Mouse (Mus musculus) right cerebral cortex, postnatal 36 days (tissue): ENCODE measurements around the gene Nudt6.

Experiments used
- DNase-seq, 2 experiments: peaks; one replicate each; pipeline ENCODE4 v3.0.0; 2022; ENCODE audit warnings: low spot score in 2 of 2, mixed read lengths in 1 of 2

The Nudt6 gene

DNA sequence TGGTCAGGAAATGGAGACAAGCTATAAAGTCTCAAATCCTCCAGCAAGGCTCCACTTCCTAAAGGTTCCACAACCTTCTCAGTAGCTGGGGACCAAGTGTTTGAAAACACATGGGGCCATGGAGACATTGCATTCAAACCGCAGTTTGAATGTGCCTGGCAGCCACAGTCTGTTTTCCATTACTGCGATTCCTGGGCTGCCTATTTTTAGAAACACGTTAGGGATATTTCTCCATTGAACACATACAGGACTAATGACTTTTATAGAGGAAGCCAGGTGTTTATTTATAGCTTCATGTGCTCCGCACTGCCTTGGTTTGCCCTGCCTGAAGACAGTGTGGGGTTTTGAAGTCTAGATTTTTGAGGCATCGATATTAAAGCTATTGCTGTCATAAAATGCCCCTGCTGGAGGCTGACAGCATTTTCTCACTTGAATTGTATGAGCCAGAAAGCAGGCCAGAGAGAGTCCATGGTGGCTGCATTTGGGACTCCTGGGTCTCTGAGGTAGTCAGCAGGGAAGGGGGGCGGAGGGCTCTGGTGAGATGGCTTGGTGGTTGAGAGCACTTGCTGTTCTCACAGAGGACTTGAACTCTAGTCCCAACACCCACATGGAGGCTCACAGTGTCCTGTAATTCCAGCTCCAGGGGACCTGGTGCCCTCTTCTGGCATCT lies 36.8 kb downstream of the Nudt6 start:
- DNase-seq: no peak

DNA sequence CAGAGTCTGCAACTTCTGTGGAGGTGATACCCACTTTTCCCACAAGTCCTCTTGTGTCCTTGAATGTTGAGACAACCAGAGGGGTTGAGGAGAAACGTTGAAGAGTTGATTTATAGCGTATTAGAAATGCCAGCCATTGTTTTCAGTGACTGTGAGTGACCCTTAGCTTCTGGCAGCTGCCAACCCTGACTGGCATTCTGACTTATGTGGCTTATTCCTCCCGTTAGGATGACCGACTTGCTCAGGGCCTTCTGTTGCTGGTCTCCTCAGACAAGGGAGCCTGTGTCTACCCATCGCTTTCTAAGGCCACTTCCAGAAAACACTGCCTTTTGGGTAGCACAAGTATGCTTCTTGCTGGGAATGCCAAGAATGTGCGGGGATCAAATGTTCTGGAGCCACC lies 38.6 kb downstream of the Nudt6 start:
- no peak for DNase-seq

DNA sequence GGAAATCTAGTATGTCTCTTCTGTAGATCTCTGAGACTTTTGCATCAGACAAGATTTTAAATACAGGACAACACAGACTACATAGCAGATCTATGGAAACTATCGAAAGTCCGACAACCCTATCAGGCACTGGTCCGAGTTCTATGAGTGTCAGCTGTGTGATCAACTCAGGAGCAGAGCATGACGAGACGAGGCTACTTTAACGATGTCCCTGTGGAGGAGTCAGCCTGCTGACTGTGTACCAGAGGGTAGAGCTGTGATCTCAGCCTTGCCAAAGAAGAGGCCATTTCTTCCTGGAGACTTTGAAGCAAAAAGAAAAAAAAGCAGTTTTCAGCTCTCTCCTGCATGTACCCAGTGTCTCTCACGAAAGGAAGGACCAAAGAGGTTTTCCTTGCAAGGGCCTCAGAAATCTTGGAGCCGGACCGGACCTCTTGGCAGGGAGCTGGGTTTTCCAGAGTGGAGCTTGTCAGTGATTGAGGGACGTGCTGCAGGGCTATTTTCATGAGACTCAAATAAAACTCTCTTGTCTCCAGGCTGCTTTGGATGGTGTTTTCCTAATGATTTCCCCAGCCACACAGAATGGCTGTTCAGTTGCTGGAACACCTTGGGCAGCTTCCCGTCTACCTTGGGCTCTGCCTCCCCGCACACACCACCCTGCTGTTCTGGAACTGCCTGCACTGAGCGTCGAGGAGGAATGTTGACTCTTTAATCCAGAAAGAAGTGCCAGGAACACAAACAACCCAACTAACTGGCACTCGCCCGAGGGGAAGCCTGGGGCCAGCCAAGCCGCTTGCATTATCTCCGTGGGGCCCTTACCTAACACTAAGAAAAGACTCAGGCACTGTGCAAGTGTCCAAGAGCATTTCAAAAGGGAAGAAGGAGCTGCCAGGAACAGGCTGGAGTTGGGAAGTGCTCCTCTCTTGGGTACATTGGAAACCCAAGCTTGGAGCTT lies 39.8 kb downstream of the Nudt6 start:
- peak in 1 of 2 experiments; percentile 7 for DNase-seq

DNA sequence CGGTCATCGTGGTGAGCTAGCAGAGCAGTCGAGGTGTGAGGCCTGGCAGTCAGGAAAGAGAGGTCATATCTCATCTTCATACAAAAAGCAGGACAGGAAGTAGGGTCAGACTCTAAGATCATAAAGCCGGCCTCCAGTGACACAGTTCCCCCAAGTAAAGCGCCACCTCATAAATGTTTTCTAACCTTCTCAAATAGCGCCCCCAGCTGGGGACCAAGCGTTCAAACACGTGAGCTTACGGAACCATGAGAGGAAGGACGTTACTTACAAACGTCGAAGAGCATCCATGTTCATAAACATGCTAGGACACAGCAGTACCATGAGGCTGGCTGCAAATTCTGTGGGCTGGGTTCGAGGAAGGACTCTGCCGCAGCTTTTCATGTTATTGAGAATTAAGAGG lies 40.8 kb downstream of the Nudt6 start:
- DNase-seq: no peak

DNA sequence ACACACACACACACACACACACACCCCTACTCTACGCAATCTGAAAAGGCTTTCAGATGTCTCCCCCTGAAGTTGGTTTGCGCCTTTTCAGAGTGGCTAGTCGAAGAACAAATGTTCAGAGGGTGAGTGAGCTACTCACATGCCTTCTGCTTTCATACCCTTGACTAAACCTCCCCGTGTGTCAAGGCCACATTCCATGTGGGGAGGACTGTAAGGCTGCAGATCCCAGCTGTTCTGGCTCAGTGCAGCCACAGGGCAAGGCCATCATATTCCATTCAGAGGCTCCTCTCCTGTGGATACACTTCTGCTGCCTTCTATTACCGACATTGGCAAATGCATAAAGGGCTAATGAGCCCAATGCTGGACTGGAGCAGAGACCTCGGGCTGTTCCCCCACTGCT lies 41.6 kb downstream of the Nudt6 start:
- no peak for DNase-seq

DNA sequence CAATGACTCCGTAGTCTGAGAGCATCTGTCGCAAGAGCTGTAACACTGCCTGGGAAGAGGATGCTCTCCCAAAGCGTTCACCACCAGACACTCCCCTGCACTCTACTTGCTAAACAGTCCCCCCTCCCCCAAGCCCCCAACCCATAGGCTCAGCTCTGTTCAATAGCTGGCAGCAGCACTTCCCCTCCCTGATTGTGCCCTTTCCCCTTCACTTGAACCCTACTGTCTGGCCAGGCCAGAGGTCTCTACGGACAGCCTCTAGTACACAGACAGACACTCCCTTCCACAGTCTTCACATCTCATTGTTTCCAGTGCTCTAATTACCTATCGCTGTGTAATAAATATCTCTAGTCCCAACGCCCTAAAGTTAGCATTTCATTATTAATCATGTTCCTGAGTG lies 42.1 kb downstream of the Nudt6 start:
- DNase-seq: no peak

DNA sequence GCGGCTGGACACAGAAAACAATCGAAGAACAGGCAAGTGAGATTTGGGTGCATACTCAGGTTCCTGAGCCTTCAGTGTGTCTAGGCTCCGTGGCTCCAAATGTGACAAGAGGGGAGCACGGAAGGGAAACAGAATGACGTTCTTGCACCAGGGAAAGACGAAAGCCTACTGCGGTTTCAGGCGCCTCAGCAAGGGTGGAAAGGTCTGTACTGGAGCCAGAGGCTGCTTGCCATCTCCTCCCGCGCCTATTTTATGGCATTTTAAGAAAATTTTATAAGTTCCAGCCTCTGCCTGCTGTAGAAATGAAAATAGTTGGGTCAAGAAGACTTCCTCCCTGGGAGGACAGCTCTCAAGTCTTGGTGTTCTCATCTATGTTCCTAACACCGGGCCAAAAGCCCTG lies 46.3 kb downstream of the Nudt6 start:
- no peak for DNase-seq

DNA sequence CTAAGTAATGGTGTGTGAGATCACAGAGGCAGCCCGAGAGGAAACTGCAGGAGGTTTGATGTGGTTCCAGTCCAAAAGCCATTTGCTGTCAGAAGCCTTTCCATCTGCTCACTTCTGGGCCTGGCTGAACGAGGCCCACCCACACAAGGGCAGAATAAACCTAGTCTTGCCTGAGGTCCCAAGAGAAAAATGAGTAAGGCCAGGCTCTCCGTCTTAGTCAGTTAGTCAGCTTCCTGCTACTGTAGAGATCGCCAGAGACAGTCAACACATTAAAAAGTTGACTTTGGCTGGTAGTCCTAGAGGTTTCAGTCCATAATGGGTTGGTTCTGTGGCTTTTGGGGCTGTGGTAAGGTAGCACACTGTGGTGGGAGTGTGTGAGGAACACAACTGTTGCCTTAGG lies 49.6 kb downstream of the Nudt6 start:
- DNase-seq: no peak

DNA sequence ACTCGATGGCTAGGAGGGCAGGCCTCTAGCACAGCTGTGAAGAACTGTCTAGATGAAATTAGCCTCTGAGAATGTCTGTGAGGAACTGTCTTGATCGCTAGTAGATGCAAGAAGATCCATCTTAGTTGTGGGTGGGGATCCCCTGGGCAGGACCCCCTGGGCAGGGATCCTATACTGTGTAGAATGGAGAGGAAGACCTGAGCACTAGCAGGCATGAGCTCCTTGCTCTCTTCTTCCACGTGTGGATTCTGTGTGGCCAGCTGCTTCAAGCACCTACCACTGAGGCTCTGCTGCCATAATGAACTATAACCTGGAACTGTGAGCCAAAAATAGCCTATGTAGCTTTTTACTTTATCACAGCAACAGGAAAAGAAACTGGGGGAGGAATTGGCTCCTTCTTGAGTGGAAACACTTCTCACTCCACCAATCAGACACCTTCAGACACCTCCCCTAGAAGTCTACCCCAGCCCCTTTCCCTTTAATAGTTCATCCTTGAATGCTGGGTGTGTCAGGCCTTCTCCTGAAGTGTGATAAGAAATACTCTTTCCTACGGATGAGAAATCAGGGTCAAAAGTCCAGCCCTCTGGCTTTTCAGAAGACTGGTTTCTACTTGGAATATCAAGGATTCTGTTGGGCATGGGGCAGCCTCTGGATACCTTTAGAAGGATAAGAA lies 53.5 kb downstream of the Nudt6 start:
- DNase-seq: no peak

DNA sequence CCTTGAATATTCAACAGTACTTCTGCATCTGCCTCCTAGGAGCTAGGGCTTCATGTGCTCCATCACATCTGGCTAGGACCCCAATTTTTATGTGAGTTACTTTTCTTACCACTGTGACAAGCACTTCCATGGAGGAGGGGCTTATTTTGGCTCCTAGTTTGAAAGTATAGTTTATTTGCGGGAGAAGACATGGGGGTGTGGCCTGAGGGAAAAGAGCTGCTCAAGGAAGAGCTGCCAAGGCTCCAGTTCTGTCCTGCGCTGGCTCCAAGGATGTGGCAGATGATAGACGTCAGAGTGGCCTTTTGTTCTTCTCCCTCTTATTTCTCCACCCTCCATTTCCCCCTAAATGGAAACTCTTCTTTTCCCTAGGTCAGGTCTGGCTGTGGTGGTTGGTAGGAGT lies 54.0 kb downstream of the Nudt6 start:
- no peak for DNase-seq

DNA sequence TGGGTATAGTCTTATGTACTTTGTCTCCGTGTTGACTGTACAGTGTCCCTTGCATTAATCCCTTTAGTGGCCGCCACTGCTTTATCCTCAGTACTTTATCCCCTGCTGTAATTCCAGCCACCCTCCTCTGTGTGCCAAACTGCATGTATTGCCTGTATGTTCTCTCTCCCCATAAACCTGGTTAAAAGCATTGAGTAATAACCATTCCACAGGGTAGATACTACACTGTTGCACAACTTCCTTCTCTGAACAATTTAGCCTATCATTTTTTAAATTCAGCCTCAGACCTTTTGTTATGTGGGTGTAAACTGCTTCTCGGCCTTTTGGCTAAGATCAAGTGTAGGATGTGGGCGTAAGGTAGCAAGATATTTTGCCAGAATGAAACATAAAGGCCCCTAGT lies 54.9 kb downstream of the Nudt6 start:
- no peak for DNase-seq

DNA sequence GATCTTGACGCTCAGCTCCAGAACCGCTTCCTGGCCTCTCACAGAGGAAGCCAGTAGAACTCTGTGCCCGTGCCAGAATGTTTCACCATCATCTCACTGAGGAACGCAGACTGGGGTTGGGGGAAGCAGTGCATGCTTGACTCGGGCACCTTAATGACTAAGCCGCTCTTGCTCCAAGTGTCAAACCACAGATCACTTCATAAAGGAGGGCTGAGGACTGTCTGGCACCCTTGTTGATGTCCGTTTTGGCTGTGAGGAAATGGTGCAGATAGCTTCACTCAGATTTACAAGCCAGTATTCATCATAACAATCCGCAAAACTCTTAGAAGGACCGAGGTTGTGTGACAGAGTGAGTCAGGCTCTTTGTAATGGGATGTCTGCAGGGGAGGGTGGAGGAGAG lies 59.3 kb downstream of the Nudt6 start:
- no peak for DNase-seq
